Mouse (Mus musculus) neural tube, embryonic 13.5 days (tissue): ENCODE measurements at regions not wholly inside any gene's neighbourhood (a gene's known extent, or its start where the extent isn't known, plus 50 kb on each side); places are given as distances from the start of the nearest gene placed in this dataset.

Experiments used
- ATAC-seq: fragments of 200-750 bp; cut with Nextera tagmentation; 2 replicates; pipeline ENCODE4 v1.8.0; 2017; ENCODE audit warnings: low read depth, mild to moderate bottlenecking, moderate TSS enrichment, moderate library complexity
- H3K27ac ChIP-seq: fragments of 300-500 bp; sonication (generic); replicated peaks from 2 replicates; pipeline ENCODE4 v1.5.1; 2015; ENCODE audit warnings: moderate library complexity, mild to moderate bottlenecking, inconsistent platforms
- H3K27me3 ChIP-seq: fragments of 300-500 bp; sonication (generic); 2 replicates; pipeline ENCODE4 v1.6.1; 2015; ENCODE audit warnings: mild to moderate bottlenecking, inconsistent platforms
- H3K36me3 ChIP-seq: fragments of 300-500 bp; sonication (generic); 2 replicates; pipeline ENCODE4 v1.6.1; 2015; ENCODE audit warnings: mild to moderate bottlenecking, inconsistent platforms
- H3K4me1 ChIP-seq: fragments of 300-500 bp; sonication (generic); replicated peaks from 2 replicates; pipeline ENCODE4 v1.6.1; 2015; ENCODE audit warnings: inconsistent platforms
- H3K4me2 ChIP-seq: fragments of 300-500 bp; sonication (generic); 2 replicates; pipeline ENCODE4 v1.6.1; 2015; ENCODE audit warnings: inconsistent platforms, mild to moderate bottlenecking, moderate library complexity
- H3K4me3 ChIP-seq: fragments of 300-500 bp; sonication (generic); 2 replicates; pipeline ENCODE4 v1.5.1; 2015; ENCODE audit warnings: mild to moderate bottlenecking, inconsistent platforms
- H3K9ac ChIP-seq: fragments of 300-500 bp; sonication (generic); 2 replicates; pipeline ENCODE4 v1.6.1; 2015; ENCODE audit warnings: moderate library complexity, mild to moderate bottlenecking, inconsistent platforms
- H3K9me3 ChIP-seq: fragments of 300-500 bp; sonication (generic); 2 replicates; pipeline ENCODE4 v1.6.1; 2016; ENCODE audit warnings: inconsistent platforms
- whole genome bisulfite sequencing: fragments of 180-500 bp; shearing (Covaris S2); methylation state at CpG from one replicate; pipeline ENCODE4 v1.1.7; 2015; 5-methylcytosine and 5-hydroxymethylcytosine counted together

GRCm38 (mm10) chr12:32508671-32509070 lies 130.2 kb downstream of the Ccdc71l start:
- no peak overlapping the region for H3K27ac ChIP-seq
- H3K9me3 ChIP-seq = no peaks in the 10 kb centered on the region
- no peak overlapping the region for H3K9ac ChIP-seq
- ATAC-seq = no peak
- H3K4me2 ChIP-seq = no peak overlapping the region
- 78% methylated on average over 1 of the region's 1 CpGs for WGBS
- no peaks in the 10 kb centered on the region for H3K27me3 ChIP-seq
- no peak overlapping the region for H3K4me3 ChIP-seq
- no peaks in the 10 kb centered on the region for H3K36me3 ChIP-seq
- H3K4me1 ChIP-seq = no peaks in the 10 kb centered on the region

GRCm38 (mm10) chr12:32525586-32525985 lies 147.1 kb downstream of the Ccdc71l start:
- Histone ChIP-seq H3K4me3 (no peak overlapping the region), H3K27me3 (no peaks in the 10 kb centered on the region), H3K9ac (no peak overlapping the region), H3K9me3 (no peaks in the 10 kb centered on the region), H3K4me2 (no peak overlapping the region), H3K4me1 (no peaks in the 10 kb centered on the region), H3K36me3 (no peaks in the 10 kb centered on the region), H3K27ac (no peak overlapping the region)
- WGBS = 81% methylated on average over 1 of the region's 1 CpGs
- ATAC-seq = no peak

GRCm38 (mm10) chr12:32531216-32531615 lies 152.7 kb downstream of the Ccdc71l start:
- no peak overlapping the region for H3K9ac ChIP-seq
- H3K9me3 ChIP-seq = no peaks in the 10 kb centered on the region
- 81% methylated on average over 3 of the region's 3 CpGs for WGBS
- H3K27me3 ChIP-seq = no peaks in the 10 kb centered on the region
- H3K4me2 ChIP-seq = no peak overlapping the region
- no peak overlapping the region for H3K4me3 ChIP-seq
- ATAC-seq = no peak
- no peaks in the 10 kb centered on the region for H3K36me3 ChIP-seq
- H3K27ac ChIP-seq = no peak overlapping the region
- H3K4me1 ChIP-seq = no peaks in the 10 kb centered on the region

GRCm38 (mm10) chr12:32533641-32534040 lies 155.1 kb downstream of the Ccdc71l start:
- Histone ChIP-seq H3K27ac (no peak overlapping the region), H3K4me1 (no peaks in the 10 kb centered on the region), H3K36me3 (no peaks in the 10 kb centered on the region), H3K4me3 (no peak overlapping the region), H3K9ac (no peak overlapping the region), H3K4me2 (no peak overlapping the region), H3K27me3 (no peaks in the 10 kb centered on the region), H3K9me3 (no peaks in the 10 kb centered on the region)
- no peak for ATAC-seq

- Histone ChIP-seq H3K4me2 (no peak overlapping the region), H3K9ac (no peak overlapping the region), H3K4me1 (no peaks in the 10 kb centered on the region), H3K4me3 (no peak overlapping the region), H3K27ac (no peak overlapping the region), H3K27me3 (no peaks in the 10 kb centered on the region), H3K9me3 (peaks cover 6% of the 10 kb centered on the region; the same call in 1 of the 2 replicates), H3K36me3 (no peaks in the 10 kb centered on the region)
- ATAC-seq = no peak
- WGBS = 91% methylated on average over 1 of the region's 1 CpGs
These were observed 167.0 kb downstream of the Ccdc71l start for GRCm38 (mm10) chr12:32545466-32545865.

GRCm38 (mm10) chr12:32546356-32546755 lies 167.9 kb downstream of the Ccdc71l start:
- no peak overlapping the region for H3K4me3 ChIP-seq
- ATAC-seq = no peak
- H3K4me1 ChIP-seq = no peaks in the 10 kb centered on the region
- H3K27ac ChIP-seq = no peak overlapping the region
- no peak overlapping the region for H3K4me2 ChIP-seq
- H3K36me3 ChIP-seq = no peaks in the 10 kb centered on the region
- H3K27me3 ChIP-seq = no peaks in the 10 kb centered on the region
- H3K9me3 ChIP-seq = peaks cover 6% of the 10 kb centered on the region; the same call in 1 of the 2 replicates
- H3K9ac ChIP-seq = no peak overlapping the region

GRCm38 (mm10) chr12:32553793-32554192 lies 175.3 kb downstream of the Ccdc71l start:
- 0 out of 2 replicates have a peak, but pooled peaks cover under 1% of the 10 kb centered on the region for H3K9me3 ChIP-seq
- WGBS = 80% methylated on average over 5 of the region's 5 CpGs
- H3K4me2 ChIP-seq = no peak overlapping the region
- H3K27me3 ChIP-seq = no peaks in the 10 kb centered on the region
- no peak overlapping the region for H3K27ac ChIP-seq
- no peak overlapping the region for H3K4me3 ChIP-seq
- no peaks in the 10 kb centered on the region for H3K4me1 ChIP-seq
- ATAC-seq = no peak
- H3K36me3 ChIP-seq = no peaks in the 10 kb centered on the region
- no peak overlapping the region for H3K9ac ChIP-seq

GRCm38 (mm10) chr12:32567777-32568176 lies 189.3 kb downstream of the Ccdc71l start:
- Histone ChIP-seq H3K36me3 (no peaks in the 10 kb centered on the region), H3K4me2 (no peak overlapping the region), H3K9ac (no peak overlapping the region), H3K9me3 (no peaks in the 10 kb centered on the region), H3K27me3 (no peaks in the 10 kb centered on the region), H3K4me3 (no peak overlapping the region), H3K27ac (no peak overlapping the region), H3K4me1 (no peaks in the 10 kb centered on the region)
- no peak for ATAC-seq
- 72% methylated on average over 3 of the region's 3 CpGs for WGBS

GRCm38 (mm10) chr12:32581304-32581703 lies 202.8 kb downstream of the Ccdc71l start:
- H3K4me1 ChIP-seq = no peaks in the 10 kb centered on the region
- 67% methylated on average over 6 of the region's 6 CpGs for WGBS
- no peaks in the 10 kb centered on the region for H3K9me3 ChIP-seq
- H3K4me3 ChIP-seq = no peak overlapping the region
- no peak overlapping the region for H3K27ac ChIP-seq
- no peak overlapping the region for H3K9ac ChIP-seq
- no peaks in the 10 kb centered on the region for H3K27me3 ChIP-seq
- no peaks in the 10 kb centered on the region for H3K36me3 ChIP-seq
- H3K4me2 ChIP-seq = no peak overlapping the region
- no peak for ATAC-seq

GRCm38 (mm10) chr12:32602131-32602815 lies 217.1 kb upstream of the Nampt start:
- Histone ChIP-seq H3K4me1 (no peaks in the 10 kb centered on the region), H3K4me3 (no peak overlapping the region), H3K27me3 (no peaks in the 10 kb centered on the region), H3K9me3 (no peaks in the 10 kb centered on the region), H3K36me3 (no peaks in the 10 kb centered on the region), H3K9ac (no peak overlapping the region), H3K27ac (no peak overlapping the region), H3K4me2 (no peak overlapping the region)
- no peak for ATAC-seq
- 75% methylated on average over 10 of the region's 10 CpGs for WGBS

- no peak overlapping the region for H3K9ac ChIP-seq
- H3K4me2 ChIP-seq = no peak overlapping the region
- H3K4me1 ChIP-seq = no peaks in the 10 kb centered on the region
- no peak overlapping the region for H3K27ac ChIP-seq
- H3K36me3 ChIP-seq = no peaks in the 10 kb centered on the region
- H3K9me3 ChIP-seq = no peaks in the 10 kb centered on the region
- H3K4me3 ChIP-seq = no peak overlapping the region
- H3K27me3 ChIP-seq = no peaks in the 10 kb centered on the region
- ATAC-seq = no peak
These were observed 214.0 kb upstream of the Nampt start for GRCm38 (mm10) chr12:32605353-32605752.

GRCm38 (mm10) chr12:32615000-32615399 lies 204.3 kb upstream of the Nampt start:
- H3K4me3 ChIP-seq = no peak overlapping the region
- no peaks in the 10 kb centered on the region for H3K36me3 ChIP-seq
- ATAC-seq = no peak
- no peak overlapping the region for H3K4me2 ChIP-seq
- no peak overlapping the region for H3K27ac ChIP-seq
- H3K4me1 ChIP-seq = no peaks in the 10 kb centered on the region
- WGBS = 75% methylated on average over 3 of the region's 3 CpGs
- no peaks in the 10 kb centered on the region for H3K9me3 ChIP-seq
- H3K9ac ChIP-seq = no peak overlapping the region
- no peaks in the 10 kb centered on the region for H3K27me3 ChIP-seq

- Histone ChIP-seq H3K4me1 (no peaks in the 10 kb centered on the region), H3K27ac (no peak overlapping the region), H3K27me3 (no peaks in the 10 kb centered on the region), H3K9me3 (0 out of 2 replicates have a peak, but pooled peaks cover 5% of the 10 kb centered on the region), H3K4me2 (no peak overlapping the region), H3K4me3 (no peak overlapping the region), H3K9ac (no peak overlapping the region), H3K36me3 (no peaks in the 10 kb centered on the region)
- 89% methylated on average over 5 of the region's 5 CpGs for WGBS
- no peak for ATAC-seq
These were observed 203.3 kb upstream of the Nampt start for GRCm38 (mm10) chr12:32616086-32616485.
